Mouse (Mus musculus): ENCODE data around the gene Spdye4a.

Spdye4a gene
- long read RNA-seq, experiment 1 = 0 reads
- long read RNA-seq, experiment 2 = 0 reads

- intact Hi-C loops (cut with DNase I) = loop anchor here (5.0 kb wide), 1 partner anchor 34 kb away; no protein-coding TSS in a partner anchor
Observed at GRCm38 (mm10) chr5:143226790-143227189, at the start of gene Spdye4a. TSS of gene Spdye4a (minus strand) at chr5:143226890.

GRCm38 (mm10) chr5:143275761-143276160, 49.1 kb upstream of the Spdye4a start:
- intact Hi-C loops (cut with DNase I) = no loop called here

GRCm38 (mm10) chr5:143272540-143273330, 46.0 kb upstream of the Spdye4a start:
- intact Hi-C loops (cut with DNase I) = no loop called here

DNA sequence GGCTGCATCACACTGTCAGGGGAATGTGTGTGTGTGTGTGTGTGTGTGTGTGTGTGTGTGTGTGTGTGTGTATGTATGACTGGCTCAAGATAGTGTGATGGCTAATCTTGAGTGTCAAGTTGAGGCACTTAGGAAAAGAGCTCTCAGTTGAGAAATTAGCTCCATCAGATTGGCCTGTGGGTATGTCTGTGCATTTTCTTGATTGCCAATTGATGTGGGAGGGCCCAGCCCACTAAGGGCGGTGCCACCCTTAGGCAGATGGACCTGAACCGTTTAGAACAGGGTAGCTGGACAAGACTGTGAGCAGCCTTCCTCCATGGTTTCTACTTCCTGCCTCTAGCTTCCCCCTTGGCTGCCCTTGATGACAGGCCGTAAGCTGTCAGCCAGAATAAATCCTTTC, 45.4 kb upstream of the Spdye4a start:
- intact Hi-C loops (cut with DNase I) = no loop called here

DNA sequence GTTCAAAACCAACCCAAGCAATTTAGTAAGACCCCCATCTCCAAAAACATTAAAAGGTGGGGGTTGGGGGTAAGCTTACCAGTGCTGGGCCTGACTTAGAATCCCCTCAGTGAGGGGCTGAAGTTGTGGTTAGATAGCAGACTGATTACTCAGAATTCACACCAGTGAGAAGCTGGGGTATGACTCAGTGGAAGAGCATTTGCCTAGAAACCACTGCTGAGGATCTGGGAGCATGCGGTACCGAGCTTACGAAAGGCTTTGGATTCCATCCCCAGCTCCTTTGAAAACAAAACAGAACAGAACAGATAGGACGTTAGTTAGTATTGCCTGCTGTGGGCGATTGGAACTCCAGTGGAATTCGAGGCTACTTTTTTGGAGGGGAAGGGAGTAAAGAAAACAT, 45.0 kb upstream of the Spdye4a start:
- intact Hi-C loops (cut with DNase I) = no loop called here

- intact Hi-C loops (cut with DNase I) = no loop called here
Observed at GRCm38 (mm10) chr5:143270151-143270519, 43.4 kb upstream of the Spdye4a start.

DNA sequence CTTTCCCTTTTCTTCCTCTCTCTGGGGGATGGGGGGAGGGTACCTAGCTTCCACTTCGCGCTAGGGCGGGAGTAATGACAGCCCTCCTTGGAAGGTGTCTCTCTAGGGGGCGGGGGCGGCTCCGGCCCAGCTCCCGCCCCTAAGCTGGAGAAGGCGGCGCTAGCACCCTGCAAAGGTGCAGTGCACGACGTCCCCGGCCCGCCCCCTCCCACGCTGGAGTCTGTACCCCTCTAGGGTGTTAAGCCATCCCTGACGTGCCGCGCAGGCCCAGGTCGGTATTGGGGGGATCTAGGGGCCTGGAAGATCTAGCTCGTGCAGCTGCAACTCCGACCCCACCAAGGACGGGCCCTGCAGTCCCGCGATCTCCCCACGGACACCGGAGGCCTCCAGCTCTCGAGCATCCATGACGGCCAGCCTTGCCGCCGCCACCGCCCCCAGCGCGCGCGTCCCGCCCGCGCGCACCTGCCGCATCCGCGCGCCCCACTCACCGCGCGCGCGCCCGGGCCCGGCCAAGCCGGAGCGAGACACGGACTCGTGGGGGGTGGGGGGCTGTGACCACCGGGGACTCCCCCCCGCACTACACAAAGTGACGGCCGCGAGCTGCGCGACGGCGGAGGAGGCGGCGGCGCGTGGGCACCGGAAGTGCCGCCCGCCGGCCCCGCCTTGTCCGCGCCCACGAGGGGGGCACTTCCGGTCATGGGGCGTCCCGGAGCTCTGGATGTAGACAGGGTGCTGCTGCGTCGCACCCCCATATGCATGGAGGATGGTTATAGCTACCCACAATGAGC, 42.9 kb upstream of the Spdye4a start, which contains the start of gene Zfp316:
Gene Zfp316 (minus strand): TSS at position 660 of the 788 bp plus-strand sequence.
- intact Hi-C loops (cut with DNase I) = no loop called here

GRCm38 (mm10) chr5:143268985-143269362, 42.3 kb upstream of the Spdye4a start:
- intact Hi-C loops (cut with DNase I) = no loop called here

DNA sequence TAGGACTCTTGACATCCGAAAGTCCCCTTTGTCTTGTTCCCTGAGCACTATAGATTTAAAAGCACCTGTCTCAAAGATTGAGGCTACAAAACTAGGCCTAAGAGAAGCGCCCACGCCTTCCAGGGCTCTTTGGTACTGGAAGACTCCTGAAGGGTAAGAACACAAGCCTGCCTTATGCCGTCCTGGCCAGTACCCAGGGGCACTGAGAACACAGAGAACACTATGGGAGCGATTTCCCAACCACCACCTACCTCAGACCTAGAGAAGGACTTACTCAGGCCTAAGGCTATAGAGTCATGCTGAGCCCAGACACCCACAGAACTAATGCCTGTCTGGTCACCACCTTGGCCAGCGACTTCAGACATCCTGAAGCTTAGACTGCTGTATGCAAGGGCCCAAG, 40.1 kb upstream of the Spdye4a start:
- intact Hi-C loops (cut with DNase I) = loop anchor here (1.0 kb wide), 1 partner anchor 29 kb away; no protein-coding TSS in a partner anchor

DNA sequence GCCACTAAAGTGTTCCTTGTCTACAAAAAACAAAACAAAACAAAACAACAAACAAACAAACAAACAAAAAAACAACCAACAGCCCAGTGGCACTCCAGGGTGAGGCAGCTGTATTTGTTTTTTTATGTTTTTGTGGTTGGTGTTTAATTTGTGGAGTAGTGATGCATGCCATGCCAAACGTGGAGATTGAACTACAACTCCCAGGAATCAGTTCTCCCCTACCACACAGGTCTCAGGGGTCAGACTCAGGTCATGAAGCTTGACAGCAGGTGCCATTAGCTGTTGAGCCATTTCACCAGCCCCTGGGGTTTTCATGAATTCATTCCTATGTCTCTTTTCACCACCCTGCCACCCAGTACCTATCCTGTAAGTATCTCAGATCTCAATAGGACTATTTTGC, 38.7 kb upstream of the Spdye4a start:
- intact Hi-C loops (cut with DNase I) = no loop called here

DNA sequence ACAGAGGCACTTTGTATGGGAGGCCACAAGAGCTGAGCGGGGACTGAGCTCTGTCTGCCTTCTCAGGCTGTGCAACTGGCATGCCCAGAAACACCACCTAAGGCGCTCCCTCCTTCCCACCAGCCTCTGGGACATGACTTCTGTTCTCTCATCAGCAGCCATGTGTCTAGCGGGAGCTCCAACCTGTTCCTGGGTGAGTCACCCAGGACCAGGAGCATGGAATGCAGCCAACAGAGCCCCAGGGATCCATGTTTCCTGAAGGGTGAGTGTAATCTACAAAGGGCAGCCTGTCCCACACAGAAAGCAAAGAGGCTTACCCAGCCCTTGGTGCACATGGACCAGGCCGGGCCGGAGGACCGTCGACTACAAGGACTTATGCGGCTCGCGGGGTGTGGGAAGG, 38.0 kb upstream of the Spdye4a start:
- intact Hi-C loops (cut with DNase I) = no loop called here

- intact Hi-C loops (cut with DNase I) = no loop called here
Observed at GRCm38 (mm10) chr5:143261636-143262035, 34.9 kb upstream of the Spdye4a start.

DNA sequence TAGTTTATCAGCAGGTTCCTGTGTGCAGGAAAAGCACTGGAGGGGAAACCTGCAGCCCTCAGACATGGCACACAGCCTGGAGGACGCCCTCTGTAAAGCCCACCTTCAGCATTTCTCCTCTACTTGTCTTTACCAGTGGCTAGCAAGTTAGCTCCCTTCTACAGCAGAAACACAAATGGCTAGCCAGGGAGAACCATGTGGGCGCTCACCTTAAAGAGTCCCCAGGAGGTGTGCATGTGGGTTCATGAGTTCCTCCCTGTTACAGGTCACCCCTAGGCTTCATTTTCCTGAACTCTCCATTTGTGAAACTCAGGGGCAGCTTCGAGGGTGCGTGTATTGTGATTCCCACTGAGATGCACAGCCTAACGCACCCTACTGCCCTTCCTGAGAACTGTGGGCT, 29.1 kb upstream of the Spdye4a start:
- intact Hi-C loops (cut with DNase I) = no loop called here

DNA sequence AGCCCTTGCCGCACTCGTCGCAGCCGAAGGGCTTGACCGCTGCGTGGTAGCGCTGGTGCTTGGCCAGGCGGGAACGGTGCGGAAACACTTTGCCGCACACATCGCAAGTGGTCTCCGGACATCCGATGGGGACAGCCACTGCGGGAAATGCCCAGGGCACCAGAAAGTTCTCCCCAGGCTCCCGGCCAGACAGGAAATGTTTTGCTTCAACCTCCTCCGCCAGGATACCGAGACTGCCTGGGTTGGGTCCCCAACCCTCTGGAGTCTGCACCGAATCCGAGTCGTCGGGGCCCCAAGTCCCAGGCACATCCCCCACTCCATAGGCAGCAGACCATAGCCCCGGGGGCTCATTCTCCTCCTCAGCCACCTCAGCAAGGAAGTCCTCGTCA, 28.4 kb upstream of the Spdye4a start:
- intact Hi-C loops (cut with DNase I) = no loop called here

GRCm38 (mm10) chr5:143254487-143255130, 27.9 kb upstream of the Spdye4a start:
- intact Hi-C loops (cut with DNase I) = no loop called here

- intact Hi-C loops (cut with DNase I) = no loop called here
Observed at GRCm38 (mm10) chr5:143253881-143254486, 27.3 kb upstream of the Spdye4a start.

- intact Hi-C loops (cut with DNase I) = no loop called here
Observed at GRCm38 (mm10) chr5:143253186-143253880, 26.6 kb upstream of the Spdye4a start.

GRCm38 (mm10) chr5:143252791-143253185, 26.1 kb upstream of the Spdye4a start:
- intact Hi-C loops (cut with DNase I) = no loop called here

- intact Hi-C loops (cut with DNase I) = no loop called here
Observed at GRCm38 (mm10) chr5:143252039-143252438, 25.3 kb upstream of the Spdye4a start.

- intact Hi-C loops (cut with DNase I) = no loop called here
Observed at GRCm38 (mm10) chr5:143244926-143245325, 18.2 kb upstream of the Spdye4a start.

DNA sequence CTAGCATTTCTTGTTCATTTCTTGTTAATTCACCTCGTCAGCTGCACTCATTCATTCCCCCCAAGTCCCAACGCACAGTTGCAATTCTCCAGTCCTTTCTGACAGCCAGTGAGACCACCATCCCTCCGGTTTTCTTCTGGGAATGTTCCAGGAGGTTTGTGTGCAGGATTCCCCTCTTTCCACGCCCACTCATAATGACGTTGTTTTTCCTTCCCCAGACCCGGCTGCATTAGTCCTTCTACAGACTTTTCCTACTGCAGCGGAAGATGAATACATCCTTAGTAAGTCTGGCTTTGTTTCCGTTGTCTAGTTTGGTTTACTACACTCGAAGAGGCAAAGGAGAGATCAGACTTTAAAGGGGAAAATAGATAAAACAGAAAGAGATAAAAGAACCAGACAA, 9.3 kb upstream of the Spdye4a start:
- intact Hi-C loops (cut with DNase I) = no loop called here
